24 mouse cellular contexts compared by ENCODE assay signal in the genomic region with DNA sequence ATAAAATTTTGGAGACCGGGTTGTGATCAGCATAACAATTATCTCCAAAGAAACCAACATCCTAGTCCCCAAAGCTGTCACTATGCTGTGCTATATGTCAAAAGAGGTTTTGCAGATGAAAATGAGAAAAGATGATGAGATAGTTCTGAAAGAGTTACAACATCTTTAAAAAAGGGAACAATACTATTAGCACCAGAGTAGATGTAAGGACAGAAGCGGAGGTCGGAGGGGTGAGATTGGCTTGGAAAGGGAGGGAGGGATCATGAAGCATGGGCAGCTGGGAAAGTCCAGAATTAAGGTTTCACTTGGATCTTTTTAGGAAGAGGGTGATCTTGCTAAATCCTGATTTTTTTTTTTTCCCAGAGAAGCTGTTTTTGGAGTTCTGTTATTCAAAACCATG. TPM values are rescaled to one million over a fixed set of nuclear protein-coding genes. Genes with fewer than 3 reads are reported as not detected.
"Had no signal": no experiment of that assay in that cellular context is flagged by ENCODE, and none has a peak within 500 bp of the region (broad histone marks: within the 10 kb centered on the region; RNA-seq: fewer than 3 reads in every experiment).

No protein-coding gene starts in this region.

- H3K4me3 ChIP-seq: intestine, embryonic 15.5 days; limb, embryonic 12.5 days; limb, embryonic 15.5 days; midbrain, embryonic 12.5 days; midbrain, embryonic 15.5 days; myocyte; neural tube, embryonic 13.5 days had no signal

- H3K9ac ChIP-seq: intestine, embryonic 15.5 days; limb, embryonic 12.5 days; limb, embryonic 15.5 days; liver, embryonic 14.5 days; liver, postnatal 0 days; lung, embryonic 14.5 days; midbrain, embryonic 12.5 days; midbrain, embryonic 15.5 days; neural tube, embryonic 13.5 days had no signal

- DNase-seq: left cerebral cortex, postnatal 4 days; liver, postnatal 0 days; lung, embryonic 14.5 days; lung, postnatal 4 days; retina, postnatal 1 day; thymus, postnatal 36 days had no signal

- H3K36me3 ChIP-seq: intestine, embryonic 15.5 days; limb, embryonic 12.5 days; limb, embryonic 15.5 days; midbrain, embryonic 12.5 days; midbrain, embryonic 15.5 days; neural tube, embryonic 13.5 days had no signal

- H3K9me3 ChIP-seq: intestine, embryonic 15.5 days; limb, embryonic 12.5 days; limb, embryonic 15.5 days; midbrain, embryonic 12.5 days; midbrain, embryonic 15.5 days; neural tube, embryonic 13.5 days had no signal

- H3K27me3 ChIP-seq: intestine, embryonic 15.5 days; limb, embryonic 12.5 days; limb, embryonic 15.5 days; midbrain, embryonic 12.5 days; midbrain, embryonic 15.5 days; neural tube, embryonic 13.5 days had no signal

- ATAC-seq: intestine, embryonic 15.5 days; liver, postnatal 0 days; midbrain, embryonic 15.5 days had no signal

- H3K4me1 ChIP-seq: midbrain, embryonic 12.5 days; midbrain, embryonic 15.5 days; neural tube, embryonic 13.5 days had no signal

- H3K27ac ChIP-seq: limb, embryonic 15.5 days; liver, embryonic 14.5 days; midbrain, embryonic 12.5 days; midbrain, embryonic 15.5 days; neural tube, embryonic 13.5 days had no signal

- H3K4me2 ChIP-seq: intestine, embryonic 15.5 days; limb, embryonic 12.5 days; limb, embryonic 15.5 days; liver, embryonic 11.5 days; midbrain, embryonic 12.5 days; midbrain, embryonic 15.5 days; neural tube, embryonic 13.5 days had no signal

RNA-seq across cellular contexts. Expression of a gene that starts 36.5 kb away (rescaled TPM):
- total RNA-seq: layer of hippocampus, postnatal 14 days; left cerebral cortex, adult 8-10 months; left cerebral cortex, postnatal 14 days; left cerebral cortex, postnatal 4 days; megakaryocyte-erythroid progenitor cell, adult 5-6 weeks; neutrophil, adult 5-6 weeks had no signal
- polyA plus RNA-seq: intestine, embryonic 15.5 days; kidney, adult 2 months; limb, embryonic 12.5 days; liver, embryonic 11.5 days; liver, embryonic 14.5 days; liver, postnatal 0 days; lung, embryonic 14.5 days; midbrain, embryonic 12.5 days; midbrain, embryonic 15.5 days; myocyte; neural tube, embryonic 13.5 days; small intestine, adult 2 months; spleen, adult 2 months; urinary bladder, adult 2 months had no signal
